In genomic region chr8:125197341-125198002, GRCm38 (mm10) we compare ENCODE assay signal across 10 mouse cellular contexts.
DNase-seq lines count a peak whose midpoint lies in the region; ATAC-seq and TF ChIP-seq lines count a peak whose summit lies in the region.
"Had no signal": no experiment of that assay in that cellular context is flagged by ENCODE, and none has a peak within 500 bp of the region (broad histone marks: within the 10 kb centered on the region; RNA-seq: fewer than 3 reads in every experiment).

No protein-coding gene starts in this region.

- intact Hi-C loops in heart, adult 2 months (cut with DNase I): loop anchor here (1.0 to 5.0 kb wide), 3 partner anchors 30 to 320 kb away; no protein-coding TSS in a partner anchor

- H3K9me3 ChIP-seq in heart, embryonic 11.5 days (replicated peaks; ENCODE audit: control insufficient read depth, low read length): no peaks in the 10 kb centered on the region
- no peaks in the 10 kb centered on the region for H3K9me3 ChIP-seq in lung, embryonic 16.5 days (ENCODE audit: control insufficient read depth, low read length)
- H3K9me3 ChIP-seq in heart, embryonic 13.5 days: no peaks in the 10 kb centered on the region
- no peaks in the 10 kb centered on the region for H3K9me3 ChIP-seq in kidney, embryonic 16.5 days (ENCODE audit: low read length)

- peak overlapping the region; percentile 93 for H3K27ac ChIP-seq in heart, adult 2 months
- no peak overlapping the region for H3K27ac ChIP-seq in heart, embryonic 11.5 days (ENCODE audit: low read depth, low read length)
- H3K27ac ChIP-seq in lung, embryonic 16.5 days (ENCODE audit: low read length): no peak overlapping the region
- peak overlapping the region; percentile 20; the same call in 1 of the 2 replicates for H3K27ac ChIP-seq in heart, embryonic 13.5 days (replicated peaks)
- peak overlapping the region; percentile 80 for H3K27ac ChIP-seq in kidney, embryonic 16.5 days (ENCODE audit: low read length)

- WGBS in heart, adult 2 months: 40% methylated on average over 7 of the region's 7 CpGs
- WGBS in heart, embryonic 11.5 days (ENCODE audit: insufficient replicate concordance): 70% methylated on average over 7 of the region's 7 CpGs
- WGBS in lung, embryonic 16.5 days: 58% methylated on average over 7 of the region's 7 CpGs
- 57% methylated on average over 7 of the region's 7 CpGs for WGBS in lung, adult 2 months
- WGBS in heart, embryonic 13.5 days: 66% methylated on average over 7 of the region's 7 CpGs
- 54% methylated on average over 7 of the region's 7 CpGs for WGBS in kidney, embryonic 16.5 days

- 0 out of 2 replicates have a peak overlapping the region, but pooled peaks have one; percentile 1 for H3K9ac ChIP-seq in heart, adult 2 months (ENCODE audit: low read depth, low read length)
- no peak overlapping the region for H3K9ac ChIP-seq in heart, embryonic 11.5 days (ENCODE audit: low read depth, low read length)
- no peak overlapping the region for H3K9ac ChIP-seq in lung, embryonic 16.5 days (ENCODE audit: low read length)
- H3K9ac ChIP-seq in heart, embryonic 13.5 days: 0 out of 2 replicates have a peak overlapping the region, but pooled peaks have one; percentile 16
- H3K9ac ChIP-seq in kidney, embryonic 16.5 days (replicated peaks; ENCODE audit: low read length): no peak overlapping the region

- H3K4me2 ChIP-seq in heart, embryonic 11.5 days: no peak overlapping the region
- H3K4me2 ChIP-seq in lung, embryonic 16.5 days (ENCODE audit: low read depth, low read length): no peak overlapping the region
- no peak overlapping the region for H3K4me2 ChIP-seq in heart, embryonic 13.5 days
- H3K4me2 ChIP-seq in kidney, embryonic 16.5 days (replicated peaks; ENCODE audit: low read depth, low read length): no peak overlapping the region
- H3K4me2 ChIP-seq: liver, embryonic 11.5 days had no signal

- TF ChIP-seq POLR2A in heart, adult 2 months (IDR thresholded peaks at IDR 0.05; ENCODE audit: insufficient read depth, low read depth, low read length): 0 out of 2 replicates have a peak, but pooled peaks have one; percentile 27
- no peak for TF ChIP-seq POLR2A in lung, adult 2 months (IDR thresholded peaks at IDR 0.05; ENCODE audit: borderline replicate concordance, extremely low read depth, low read depth, low read length)

- DNase-seq in heart, adult 2 months: peak; percentile 52 to 70
- DNase-seq in lung, adult 2 months: no peak
- DNase-seq in right cerebral cortex, postnatal 4 days: no peak
- DNase-seq: cerebellum, adult 18-20 months had no signal

- H3K79me2 ChIP-seq in heart, adult 2 months (replicated peaks; ENCODE audit: control insufficient read depth, insufficient read depth, low read length): no peaks in the 10 kb centered on the region

- no peak overlapping the region for H3K4me3 ChIP-seq in heart, adult 2 months
- no peak overlapping the region for H3K4me3 ChIP-seq in heart, embryonic 11.5 days (ENCODE audit: low read depth, low read length)
- no peak overlapping the region for H3K4me3 ChIP-seq in lung, embryonic 16.5 days (ENCODE audit: low read length)
- no peak overlapping the region for H3K4me3 ChIP-seq in lung, adult 2 months (replicated peaks; ENCODE audit: extremely low read depth, low read depth, low read length)
- H3K4me3 ChIP-seq in heart, embryonic 13.5 days: no peak overlapping the region
- no peak overlapping the region for H3K4me3 ChIP-seq in kidney, embryonic 16.5 days (ENCODE audit: low read length)

- peak; percentile 73 for TF ChIP-seq EP300 in heart, adult 2 months (IDR thresholded peaks at IDR 0.05; ENCODE audit: insufficient read depth, low read depth, low read length)

- no peak for ATAC-seq in heart, embryonic 11.5 days (replicated peaks; ENCODE audit: insufficient number of reproducible peaks, low FRiP score, low TSS enrichment)
- ATAC-seq in lung, embryonic 16.5 days (ENCODE audit: low read depth): 0 out of 2 replicates have a peak, but pooled peaks have one; percentile 8
- no peak for ATAC-seq in heart, embryonic 13.5 days (ENCODE audit: extremely low read depth, insufficient number of reproducible peaks, low FRiP score, low TSS enrichment)
- no peak for ATAC-seq in kidney, embryonic 16.5 days (ENCODE audit: low FRiP score, low TSS enrichment)
- no peak for ATAC-seq in frontal cortex, adult (ENCODE audit: low TSS enrichment)

- peaks cover 51% of the 10 kb centered on the region for H3K4me1 ChIP-seq in heart, adult 2 months (ENCODE audit: control insufficient read depth, insufficient read depth, low read length)
- peaks cover 12% of the 10 kb centered on the region for H3K4me1 ChIP-seq in heart, embryonic 11.5 days (ENCODE audit: control insufficient read depth, insufficient read depth, low read length)
- no peaks in the 10 kb centered on the region; the same call in 1 of the 2 replicates for H3K4me1 ChIP-seq in lung, embryonic 16.5 days (replicated peaks; ENCODE audit: control insufficient read depth, insufficient read depth, low read length)
- peaks cover 14% of the 10 kb centered on the region for H3K4me1 ChIP-seq in lung, adult 2 months (ENCODE audit: control insufficient read depth, insufficient read depth, low read length)
- peaks cover 71% of the 10 kb centered on the region for H3K4me1 ChIP-seq in heart, embryonic 13.5 days
- peaks cover 59% of the 10 kb centered on the region for H3K4me1 ChIP-seq in kidney, embryonic 16.5 days (ENCODE audit: insufficient read depth, low read length)

- H3K27me3 ChIP-seq in heart, adult 2 months (ENCODE audit: control insufficient read depth, insufficient read depth, low read length): no peaks in the 10 kb centered on the region
- H3K27me3 ChIP-seq in heart, embryonic 11.5 days (ENCODE audit: control insufficient read depth, insufficient read depth, low read length): no peaks in the 10 kb centered on the region
- H3K27me3 ChIP-seq in lung, embryonic 16.5 days (ENCODE audit: control insufficient read depth, insufficient read depth, low read depth, low read length): no peaks in the 10 kb centered on the region
- H3K27me3 ChIP-seq in heart, embryonic 13.5 days (replicated peaks): 0 out of 2 replicates have a peak, but pooled peaks cover 8% of the 10 kb centered on the region
- H3K27me3 ChIP-seq in kidney, embryonic 16.5 days (ENCODE audit: insufficient read depth, low read length): no peaks in the 10 kb centered on the region

- TF ChIP-seq CTCF in heart, adult 2 months (IDR thresholded peaks at IDR 0.05): no peak
- no peak for TF ChIP-seq CTCF in lung, adult 2 months (IDR thresholded peaks at IDR 0.05; ENCODE audit: insufficient read depth, low read length)

- H3K36me3 ChIP-seq in heart, adult 2 months (ENCODE audit: control insufficient read depth, insufficient read depth, low read length): no peaks in the 10 kb centered on the region; the same call in 1 of the 2 replicates
- H3K36me3 ChIP-seq in heart, embryonic 11.5 days (ENCODE audit: control insufficient read depth, insufficient read depth, low read length): no peaks in the 10 kb centered on the region
- H3K36me3 ChIP-seq in lung, embryonic 16.5 days (ENCODE audit: control insufficient read depth, insufficient read depth, low read length): no peaks in the 10 kb centered on the region
- H3K36me3 ChIP-seq in heart, embryonic 13.5 days: no peaks in the 10 kb centered on the region
- no peaks in the 10 kb centered on the region for H3K36me3 ChIP-seq in kidney, embryonic 16.5 days (ENCODE audit: insufficient read depth, low read length)

Comparison
In these comparisons a context has a peak if more than half of its experiments do, and no peak if none do; other contexts are left out.
1. H3K27ac ChIP-seq: peak in heart, adult 2 months (single experiment), heart, embryonic 13.5 days (single experiment) and kidney, embryonic 16.5 days (single experiment); none in heart, embryonic 11.5 days (single experiment) and lung, embryonic 16.5 days (single experiment).
2. H3K9ac ChIP-seq: peak in heart, adult 2 months (single experiment) and heart, embryonic 13.5 days (single experiment); none in heart, embryonic 11.5 days (single experiment), lung, embryonic 16.5 days (single experiment) and kidney, embryonic 16.5 days (single experiment).
3. DNase-seq: peak in heart, adult 2 months (2 of 2); none in lung, adult 2 months (single experiment) and right cerebral cortex, postnatal 4 days (single experiment).